Mouse (Mus musculus) common myeloid progenitor, adult 5-6 weeks (primary cell): ENCODE results near the gene Gucy2g. TPM values are rescaled to one million over a fixed set of nuclear protein-coding genes. Genes with fewer than 3 reads are reported as not detected.

Experiments
- ATAC-seq: replicated peaks from 2 replicates; pipeline ENCODE4 v1.8.0; 2016; ENCODE audit warnings: low read depth, mild to moderate bottlenecking, moderate TSS enrichment, inconsistent platforms; ENCODE audit not compliant: poor library complexity, severe bottlenecking
- total RNA-seq: library from RNA; stranded (forward); fragments of 200-1000, 187-1606 nt; gene quantifications from 2 replicates; pipeline ENCODE4 v1.2.3, GENCODE M21; 2017

Gene Gucy2g
- total RNA-seq = 0.05 TPM in 1 of 2 replicates, not detected in the other

- ATAC-seq = no peak
Measured at GRCm38 (mm10) chr19:55241186-55241645, at the start of gene Gucy2g. Gene Gucy2g, minus strand, starts transcription at chr19:55241236.

DNA sequence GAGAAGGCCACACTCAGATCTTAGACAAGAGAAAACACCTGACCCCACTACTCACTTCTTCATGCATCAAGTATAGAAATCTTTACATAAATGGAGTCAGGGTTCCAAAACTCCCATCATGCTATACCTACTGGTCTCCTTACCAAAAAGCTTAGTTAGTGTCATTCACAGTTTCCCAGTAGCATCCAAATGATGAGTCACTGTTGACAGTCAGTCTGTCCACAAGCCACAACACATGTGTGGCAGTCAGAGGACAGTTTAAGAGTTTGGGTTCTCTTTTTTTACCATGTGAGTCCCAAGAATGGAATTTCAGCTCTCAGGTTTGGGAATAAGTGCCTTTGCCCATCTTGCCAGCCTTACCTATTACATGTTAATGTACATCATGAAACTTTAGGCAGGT is 47.9 kb upstream of the Gucy2g start:
- ATAC-seq = no peak

GRCm38 (mm10) chr19:55286034-55286433 is 45.0 kb upstream of the Gucy2g start:
- ATAC-seq = no peak

DNA sequence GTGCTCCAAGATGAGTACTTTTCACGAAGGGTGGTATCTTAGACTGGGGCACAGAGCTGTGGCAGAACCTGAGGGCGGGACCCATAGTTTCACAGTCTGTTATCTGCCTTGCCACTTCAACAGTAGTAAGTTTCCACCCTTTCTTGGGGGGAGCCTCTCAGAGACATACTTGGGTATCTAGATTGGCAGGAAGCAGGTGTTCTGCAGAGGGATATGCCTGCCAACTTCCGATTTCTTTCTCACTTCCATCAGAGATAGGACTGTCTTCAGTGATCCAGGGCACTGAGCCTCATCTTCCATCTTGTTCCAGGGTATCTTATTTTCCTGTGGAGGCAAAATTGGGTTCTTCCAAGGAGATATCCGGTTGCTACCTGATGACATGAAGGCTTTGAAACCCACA is 43.1 kb upstream of the Gucy2g start:
- peak; percentile 97 for ATAC-seq

DNA sequence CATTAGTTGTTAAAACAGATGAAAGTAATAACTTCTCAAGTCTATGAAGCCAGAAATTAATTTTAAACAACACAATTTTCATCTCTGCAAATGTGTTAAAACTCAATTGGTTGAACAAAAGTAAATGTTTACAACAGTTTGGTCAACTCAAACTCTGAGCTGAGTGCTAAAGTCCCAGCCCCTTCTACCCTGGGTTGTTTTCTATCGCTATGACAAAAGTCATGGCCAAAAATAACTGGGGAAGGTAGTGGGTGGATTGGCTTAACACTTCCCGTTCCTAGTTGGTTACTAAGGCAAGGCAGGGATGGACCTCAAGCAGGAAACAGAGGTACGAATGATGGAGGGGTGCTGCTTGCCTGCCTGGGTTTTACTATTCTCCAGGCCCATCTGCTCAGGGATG is 35.7 kb upstream of the Gucy2g start:
- no peak for ATAC-seq

- no peak for ATAC-seq
Measured at GRCm38 (mm10) chr19:55276100-55276499, 35.1 kb upstream of the Gucy2g start.

GRCm38 (mm10) chr19:55273340-55273739 is 32.3 kb upstream of the Gucy2g start:
- no peak for ATAC-seq

- no peak for ATAC-seq
Measured at GRCm38 (mm10) chr19:55271448-55271847, 30.4 kb upstream of the Gucy2g start.

DNA sequence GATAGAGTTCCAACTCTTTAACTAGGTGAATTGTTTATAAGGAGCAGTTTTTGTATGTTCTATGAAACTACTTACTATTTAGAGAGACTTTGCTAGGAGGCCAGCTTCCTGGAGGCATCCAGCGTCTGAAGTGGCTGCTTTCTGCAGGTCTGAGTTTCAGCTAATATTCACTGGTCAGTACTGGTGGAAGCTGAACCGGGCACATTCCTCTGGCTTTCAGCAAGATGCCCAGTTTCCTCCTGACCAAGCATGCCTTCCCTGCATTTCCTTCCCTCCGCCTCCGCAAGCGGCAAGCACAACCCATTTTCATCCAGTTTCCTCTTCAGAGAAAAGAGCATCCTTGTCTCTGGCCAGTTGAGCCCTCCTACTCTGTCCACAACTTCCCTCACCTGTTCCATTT is 28.0 kb upstream of the Gucy2g start:
- no peak for ATAC-seq

DNA sequence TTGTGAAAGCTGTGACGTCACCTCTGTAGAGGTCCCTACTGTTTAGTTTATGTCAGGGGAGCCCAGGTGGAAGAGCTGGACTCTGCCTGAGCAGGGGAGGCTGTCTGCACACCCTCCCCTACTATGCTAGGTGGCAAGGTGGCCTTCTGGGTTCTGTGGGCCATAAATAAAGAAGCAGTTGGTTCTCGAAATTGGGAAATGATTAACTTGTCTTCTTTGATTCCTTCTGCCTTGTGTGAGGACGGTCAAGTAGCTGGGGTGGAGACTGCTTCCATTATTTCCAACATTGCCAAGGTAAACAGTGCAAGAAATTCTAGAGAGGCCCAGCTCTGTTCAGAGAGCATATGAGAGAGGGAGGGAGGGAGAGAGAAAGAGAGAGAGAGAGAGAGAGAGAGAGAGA is 27.1 kb upstream of the Gucy2g start:
- ATAC-seq = no peak

GRCm38 (mm10) chr19:55266786-55267185 is 25.8 kb upstream of the Gucy2g start:
- no peak for ATAC-seq

GRCm38 (mm10) chr19:55265269-55265668 is 24.2 kb upstream of the Gucy2g start:
- peak; percentile 66 for ATAC-seq

- ATAC-seq = no peak
Measured at GRCm38 (mm10) chr19:55260389-55261184, 19.6 kb upstream of the Gucy2g start.

DNA sequence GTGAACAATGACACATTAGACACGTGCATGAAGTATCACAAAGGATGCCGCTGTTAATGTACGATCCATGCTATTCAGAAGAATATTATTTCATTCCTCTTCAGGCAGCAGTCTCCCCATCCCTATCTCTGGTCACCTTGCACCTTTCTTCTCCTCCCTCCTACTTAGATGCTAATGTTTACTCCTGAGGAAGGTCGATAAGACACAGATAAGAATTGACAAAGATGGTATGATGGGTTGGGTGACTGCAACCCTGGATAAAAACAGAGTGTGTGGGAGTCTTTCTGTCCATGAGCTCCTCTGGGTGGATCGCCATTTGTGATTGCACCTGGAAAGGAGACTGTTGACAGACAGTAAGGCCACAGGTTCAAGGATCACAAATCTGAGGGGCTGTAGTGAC is 17.5 kb upstream of the Gucy2g start:
- no peak for ATAC-seq

DNA sequence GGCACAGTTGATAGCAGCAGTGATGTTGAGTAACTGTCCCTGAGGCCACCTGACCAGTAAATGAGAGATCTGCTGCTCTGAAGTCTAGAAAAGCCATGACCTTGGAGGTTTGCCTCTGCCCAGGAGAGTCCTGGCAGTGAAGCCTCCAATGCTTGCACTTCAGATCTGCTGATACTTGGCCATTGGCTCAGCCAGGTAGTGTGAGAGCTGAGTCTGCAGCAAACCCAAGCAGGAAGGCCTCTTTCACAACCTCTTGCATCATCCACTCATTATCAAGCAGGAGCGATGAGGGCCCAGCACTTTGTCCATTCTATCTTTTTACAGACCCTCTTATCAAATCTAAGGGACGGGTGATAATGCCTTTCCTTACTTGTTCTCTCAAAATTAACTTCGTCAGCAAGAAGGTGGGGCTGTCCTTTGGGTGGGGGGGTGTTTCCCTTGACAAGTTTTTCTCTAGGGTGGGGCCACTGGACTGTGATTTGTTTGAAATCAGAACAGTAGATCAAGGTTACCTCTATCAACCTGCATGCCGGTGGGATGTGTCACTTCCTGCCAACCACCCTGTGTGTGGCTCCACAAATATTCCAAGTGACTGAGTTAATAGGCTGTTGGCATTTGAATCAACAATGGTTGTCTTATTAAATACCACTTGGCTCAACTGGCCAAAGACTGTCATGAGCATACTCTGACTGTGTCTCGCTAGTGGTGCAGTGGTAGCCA is 16.8 kb upstream of the Gucy2g start:
- no peak for ATAC-seq

- ATAC-seq = no peak
Measured at GRCm38 (mm10) chr19:55256156-55256555, 15.1 kb upstream of the Gucy2g start.

- peak; percentile 61 for ATAC-seq
Measured at GRCm38 (mm10) chr19:55254513-55255016, 13.5 kb upstream of the Gucy2g start.

- ATAC-seq = peak; percentile 71
Measured at GRCm38 (mm10) chr19:55253570-55254441, 12.8 kb upstream of the Gucy2g start.

DNA sequence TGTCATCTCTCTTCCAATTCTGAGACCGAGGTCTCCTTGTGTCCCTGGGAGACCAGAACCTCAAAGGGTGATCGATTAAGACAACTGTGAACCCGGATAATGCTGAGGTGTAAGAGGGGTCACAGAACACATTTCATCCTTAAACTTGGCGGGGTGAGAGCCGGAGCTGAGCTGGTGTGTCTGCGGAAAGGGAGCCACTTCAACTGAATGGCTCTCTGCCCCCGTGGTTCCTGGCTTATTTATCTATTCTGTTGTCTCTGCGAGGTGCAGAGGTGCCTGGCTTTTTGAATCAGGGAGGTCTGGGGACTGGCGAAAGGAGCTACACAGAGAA is 12.2 kb upstream of the Gucy2g start:
- ATAC-seq = no peak; the same call in 1 of the 2 replicates

GRCm38 (mm10) chr19:55251383-55252124 is 10.5 kb upstream of the Gucy2g start, which contains the start of gene Acsl5:
Gene Acsl5, plus strand, starts transcription at chr19:55251938.
- no peak for ATAC-seq
